Mouse (Mus musculus) liver, embryonic 16.5 days (tissue): ENCODE data around the gene Hoxa2. TPM values are rescaled to one million over a fixed set of nuclear protein-coding genes. Genes with fewer than 3 reads are reported as not detected.

Experiments
- ATAC-seq: fragments of 200-750 bp; cut with Nextera tagmentation; 2 replicates; pipeline ENCODE4 v1.8.0; 2017; ENCODE audit warnings: low read depth, mild to moderate bottlenecking, moderate number of reproducible peaks, moderate library complexity
- H3K27ac ChIP-seq: fragments of 300-500 bp; sonication (generic); 2 replicates; pipeline ENCODE4 v1.5.1; 2014; ENCODE audit warnings: mild to moderate bottlenecking, low read length
- H3K27me3 ChIP-seq: fragments of 300-500 bp; sonication (generic); 2 replicates; pipeline ENCODE4 v1.6.1; 2014; ENCODE audit warnings: low read depth, low read length, mixed read lengths; ENCODE audit not compliant: control insufficient read depth, insufficient read depth
- H3K36me3 ChIP-seq: fragments of 300-500 bp; sonication (generic); 2 replicates; pipeline ENCODE4 v1.6.1; 2014; ENCODE audit warnings: mild to moderate bottlenecking; ENCODE audit not compliant: control insufficient read depth, insufficient read depth
- H3K4me1 ChIP-seq: fragments of 300-500 bp; sonication (generic); 2 replicates; pipeline ENCODE4 v1.6.1; 2014; ENCODE audit warnings: low read depth, low read length, mixed read lengths; ENCODE audit not compliant: control insufficient read depth
- H3K4me2 ChIP-seq: fragments of 300-500 bp; sonication (generic); 2 replicates; pipeline ENCODE4 v1.6.1; 2014; ENCODE audit warnings: low read depth, low read length, mixed read lengths
- H3K4me3 ChIP-seq: fragments of 300-500 bp; sonication (generic); 2 replicates; pipeline ENCODE4 v1.5.1; 2014; ENCODE audit warnings: low read depth, mild to moderate bottlenecking, low read length
- H3K9ac ChIP-seq: fragments of 300-500 bp; sonication (generic); 2 replicates; pipeline ENCODE4 v1.6.1; 2014; ENCODE audit warnings: low read depth, low read length
- H3K9me3 ChIP-seq: fragments of 300-500 bp; sonication (generic); replicated peaks from 2 replicates; pipeline ENCODE4 v1.6.1; 2016; ENCODE audit warnings: low read length; ENCODE audit not compliant: control insufficient read depth
- WGBS: fragments of 180-500 bp; shearing (Covaris S2); extraction: QIAGEN DNeasy Blood & Tissue Kit; methylation state at CpG from one replicate; pipeline ENCODE4 v1.1.7; 2014; ENCODE audit not compliant: insufficient replicate concordance; 5-methylcytosine and 5-hydroxymethylcytosine counted together
- polyA plus RNA-seq: library from polyadenylated mRNA; unstranded; fragments of >200 nt; fragmentation: Nextera tagmentation; extraction: Ambion mirVana; gene quantifications from 2 replicates; pipeline ENCODE4 v1.2.1, GENCODE M21; 2015

The Hoxa2 gene
- polyA plus RNA-seq, 1 experiment from 2014 or later: 0.44 TPM

- no peaks in the 10 kb centered on the region for H3K36me3 ChIP-seq
- peaks cover 93% of the 10 kb centered on the region for H3K27me3 ChIP-seq
- no peak overlapping the region for H3K27ac ChIP-seq
- H3K4me2 ChIP-seq: peak overlapping the region; percentile 34
- H3K9me3 ChIP-seq: no peaks in the 10 kb centered on the region
- peak overlapping the region; percentile 48 for H3K4me3 ChIP-seq
- no peaks in the 10 kb centered on the region for H3K4me1 ChIP-seq
- ATAC-seq: no peak
- WGBS: 4% methylated on average over 46 of the region's 46 CpGs
- 0 out of 2 replicates have a peak overlapping the region, but pooled peaks have one; percentile 24 for H3K9ac ChIP-seq
These were observed 38.9 kb upstream of the Hoxa2 start for GRCm38 (mm10) chr6:52203371-52204049.

- WGBS: 22% methylated on average over 10 of the region's 10 CpGs
- no peaks in the 10 kb centered on the region for H3K4me1 ChIP-seq
- no peak for ATAC-seq
- no peak overlapping the region for H3K4me2 ChIP-seq
- H3K9me3 ChIP-seq: no peaks in the 10 kb centered on the region
- H3K36me3 ChIP-seq: no peaks in the 10 kb centered on the region
- no peak overlapping the region for H3K9ac ChIP-seq
- no peak overlapping the region for H3K27ac ChIP-seq
- peak overlapping the region; percentile 48 for H3K4me3 ChIP-seq
- peaks cover 91% of the 10 kb centered on the region for H3K27me3 ChIP-seq
These were observed 38.4 kb upstream of the Hoxa2 start for GRCm38 (mm10) chr6:52203121-52203370.

GRCm38 (mm10) chr6:52202362-52203120 lies 37.9 kb upstream of the Hoxa2 start:
- 38% methylated on average over 22 of the region's 22 CpGs for WGBS
- Histone ChIP-seq H3K4me2 (no peak overlapping the region), H3K9ac (no peak overlapping the region)

GRCm38 (mm10) chr6:52201269-52201668 lies 36.6 kb upstream of the Hoxa2 start:
- H3K27me3 ChIP-seq: peaks cover 87% of the 10 kb centered on the region
- WGBS: 67% methylated on average over 1 of the region's 1 CpGs
- H3K4me2 ChIP-seq: no peak overlapping the region
- no peak overlapping the region for H3K27ac ChIP-seq
- no peaks in the 10 kb centered on the region for H3K4me1 ChIP-seq
- H3K4me3 ChIP-seq: no peak overlapping the region
- H3K9me3 ChIP-seq: no peaks in the 10 kb centered on the region
- ATAC-seq: no peak
- H3K36me3 ChIP-seq: no peaks in the 10 kb centered on the region
- H3K9ac ChIP-seq: no peak overlapping the region

More at GRCm38 (mm10) chr6:52202362-52203120, 37.9 kb upstream of the Hoxa2 start:
- H3K27me3 ChIP-seq: peaks cover 89% of the 10 kb centered on the region
- H3K27ac ChIP-seq: no peak overlapping the region
- no peaks in the 10 kb centered on the region for H3K9me3 ChIP-seq
- no peak for ATAC-seq
- H3K36me3 ChIP-seq: no peaks in the 10 kb centered on the region
- H3K4me3 ChIP-seq: peak overlapping the region; percentile 48; the same call in 1 of the 2 replicates
- H3K4me1 ChIP-seq: no peaks in the 10 kb centered on the region

- H3K4me3 ChIP-seq: no peak overlapping the region
- no peak overlapping the region for H3K4me2 ChIP-seq
- no peak overlapping the region for H3K9ac ChIP-seq
- H3K36me3 ChIP-seq: no peaks in the 10 kb centered on the region
- ATAC-seq: no peak
- WGBS: 61% methylated on average over 10 of the region's 10 CpGs
- H3K27me3 ChIP-seq: peaks cover 87% of the 10 kb centered on the region
- H3K27ac ChIP-seq: no peak overlapping the region
- H3K4me1 ChIP-seq: no peaks in the 10 kb centered on the region
- no peaks in the 10 kb centered on the region for H3K9me3 ChIP-seq
These were observed 36.2 kb upstream of the Hoxa2 start for GRCm38 (mm10) chr6:52200751-52201250.

- Histone ChIP-seq H3K36me3 (no peaks in the 10 kb centered on the region), H3K27ac (no peak overlapping the region), H3K9ac (no peak overlapping the region), H3K4me3 (no peak overlapping the region), H3K4me2 (no peak overlapping the region), H3K27me3 (peaks cover 84% of the 10 kb centered on the region), H3K4me1 (no peaks in the 10 kb centered on the region), H3K9me3 (no peaks in the 10 kb centered on the region)
- WGBS: 45% methylated on average over 30 of the region's 30 CpGs
- ATAC-seq: no peak
These were observed 35.6 kb upstream of the Hoxa2 start for GRCm38 (mm10) chr6:52200073-52200750.

GRCm38 (mm10) chr6:52197271-52197670 lies 32.6 kb upstream of the Hoxa2 start:
- peaks cover under 1% of the 10 kb centered on the region; the same call in 1 of the 2 replicates for H3K4me1 ChIP-seq
- H3K4me2 ChIP-seq: no peak overlapping the region
- no peaks in the 10 kb centered on the region for H3K9me3 ChIP-seq
- no peak overlapping the region for H3K27ac ChIP-seq
- no peak overlapping the region for H3K4me3 ChIP-seq
- no peak overlapping the region for H3K9ac ChIP-seq
- peaks cover 80% of the 10 kb centered on the region for H3K27me3 ChIP-seq
- no peak for ATAC-seq
- 47% methylated on average over 10 of the region's 10 CpGs for WGBS
- no peaks in the 10 kb centered on the region for H3K36me3 ChIP-seq

- Histone ChIP-seq H3K4me1 (peaks cover 5% of the 10 kb centered on the region), H3K9me3 (no peaks in the 10 kb centered on the region), H3K9ac (no peak overlapping the region), H3K36me3 (no peaks in the 10 kb centered on the region), H3K4me3 (no peak overlapping the region), H3K4me2 (no peak overlapping the region), H3K27ac (no peak overlapping the region), H3K27me3 (peaks cover 82% of the 10 kb centered on the region)
- ATAC-seq: no peak
- 46% methylated on average over 9 of the region's 9 CpGs for WGBS
These were observed 32.2 kb upstream of the Hoxa2 start for GRCm38 (mm10) chr6:52196811-52197210.

GRCm38 (mm10) chr6:52194690-52195089 lies 30.1 kb upstream of the Hoxa2 start:
- no peak for ATAC-seq
- WGBS: 58% methylated on average over 10 of the region's 10 CpGs
- Histone ChIP-seq H3K27me3 (peaks cover 84% of the 10 kb centered on the region), H3K4me3 (no peak overlapping the region), H3K27ac (no peak overlapping the region), H3K9ac (no peak overlapping the region), H3K4me2 (no peak overlapping the region), H3K4me1 (peaks cover 5% of the 10 kb centered on the region), H3K36me3 (no peaks in the 10 kb centered on the region), H3K9me3 (no peaks in the 10 kb centered on the region)
